Mouse (Mus musculus) heart, embryonic 16.5 days (tissue): Measurements from ENCODE around the gene Slitrk3. TPM values are rescaled to one million over a fixed set of nuclear protein-coding genes. Genes with fewer than 3 reads are reported as not detected.
"Not testable (repeated sequence)": the region's sequence is repeated elsewhere in the genome, so short reads cannot be mapped to it uniquely, and the experiment has no call there.

Source experiments
- ATAC-seq: fragments of 200-750 bp; cut with Nextera tagmentation; replicated peaks from 2 replicates; pipeline ENCODE4 v1.8.0; 2017; ENCODE audit warnings: moderate number of reproducible peaks; ENCODE audit not compliant: insufficient read depth, low FRiP score; ENCODE audit errors: extremely low read depth
- H3K27ac ChIP-seq: fragments of 300-500 bp; sonication (generic); 2 replicates; pipeline ENCODE4 v1.5.1; 2014; ENCODE audit warnings: mild to moderate bottlenecking, low read length, control low read depth, moderate library complexity
- H3K27me3 ChIP-seq: fragments of 300-500 bp; sonication (generic); 2 replicates; pipeline ENCODE4 v1.6.1; 2014; ENCODE audit warnings: low read length, mixed read lengths; ENCODE audit not compliant: control insufficient read depth, insufficient read depth
- H3K36me3 ChIP-seq: fragments of 300-500 bp; sonication (generic); 2 replicates; pipeline ENCODE4 v1.6.1; 2014; ENCODE audit not compliant: control insufficient read depth, insufficient read depth
- H3K4me1 ChIP-seq: fragments of 300-500 bp; sonication (generic); 2 replicates; pipeline ENCODE4 v1.6.1; 2014; ENCODE audit warnings: low read length, mixed read lengths; ENCODE audit not compliant: control insufficient read depth, insufficient read depth
- H3K4me2 ChIP-seq: fragments of 300-500 bp; sonication (generic); 2 replicates; pipeline ENCODE4 v1.6.1; 2014; ENCODE audit warnings: low read depth, mild to moderate bottlenecking, control low read depth, low read length
- H3K4me3 ChIP-seq: fragments of 300-500 bp; sonication (generic); 2 replicates; pipeline ENCODE4 v1.5.1; 2014; ENCODE audit warnings: mild to moderate bottlenecking, control low read depth, low read length
- H3K9ac ChIP-seq: fragments of 300-500 bp; sonication (generic); 2 replicates; pipeline ENCODE4 v1.6.1; 2014; ENCODE audit warnings: low read length, control low read depth
- H3K9me3 ChIP-seq: fragments of 300-500 bp; sonication (generic); replicated peaks from 2 replicates; pipeline ENCODE4 v1.6.1; 2016; ENCODE audit warnings: low read length; ENCODE audit not compliant: control insufficient read depth
- WGBS: fragments of 180-500 bp; shearing (Covaris S2); extraction: QIAGEN DNeasy Blood & Tissue Kit; methylation state at CpG from one replicate; pipeline ENCODE4 v1.1.7; 2014; 5-methylcytosine and 5-hydroxymethylcytosine counted together
- polyA plus RNA-seq: library from polyadenylated mRNA; unstranded; fragments of >200 nt; fragmentation: Nextera tagmentation; extraction: Ambion mirVana; gene quantifications from 2 replicates; pipeline ENCODE4 v1.2.1, GENCODE M21; 2015

The Slitrk3 gene
- polyA plus RNA-seq: 0.09 and 0.15 TPM in 2 replicates

GRCm38 (mm10) chr3:73057197-73057811, at the start of gene Slitrk3:
Gene Slitrk3, minus strand, starts transcription at chr3:73057803.
- Histone ChIP-seq H3K27me3 (peaks cover 47% of the 10 kb centered on the region), H3K4me2 (peak within 1 kb of the TSS; percentile 78), H3K27ac (no peak within 1 kb of the TSS), H3K9me3 (no peaks in the 10 kb centered on the region), H3K9ac (no peak within 1 kb of the TSS), H3K4me3 (peak within 1 kb of the TSS; percentile 55), H3K4me1 (peaks cover 5% of the 10 kb centered on the region), H3K36me3 (no peaks in the 10 kb centered on the region)
- WGBS: under 1% methylated on average over 39 of the region's 44 CpGs
- no peak for ATAC-seq

- not testable (repeated sequence) for H3K4me1 ChIP-seq, H3K4me3 ChIP-seq, H3K9me3 ChIP-seq, H3K4me2 ChIP-seq, H3K27ac ChIP-seq, H3K9ac ChIP-seq, ATAC-seq, H3K36me3 ChIP-seq, H3K27me3 ChIP-seq
- 89% methylated on average over 2 of the region's 2 CpGs for whole genome bisulfite sequencing
These were observed 36.8 kb upstream of the Slitrk3 start for GRCm38 (mm10) chr3:73094445-73094844.

DNA sequence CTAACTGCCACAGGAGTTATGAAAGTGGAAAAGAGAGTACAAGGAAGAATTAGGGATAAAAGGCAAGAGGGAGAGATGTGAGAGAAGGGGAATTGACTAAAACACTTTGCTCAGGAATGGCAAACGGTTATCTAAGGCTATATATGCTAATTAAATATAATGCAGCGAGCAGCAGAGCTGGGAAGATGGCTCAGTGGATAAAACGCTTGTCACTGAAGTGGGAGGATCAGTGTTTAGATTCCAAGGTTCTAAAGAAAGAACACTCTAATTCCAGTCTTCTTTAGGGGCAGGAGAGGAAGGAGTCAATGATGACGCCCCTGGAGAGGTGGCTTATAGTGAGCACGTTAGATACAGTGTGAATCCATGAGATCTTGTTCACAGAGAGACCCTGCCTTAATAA, 27.0 kb upstream of the Slitrk3 start:
- H3K27ac ChIP-seq: no peak overlapping the region
- H3K27me3 ChIP-seq: no peaks in the 10 kb centered on the region
- no peaks in the 10 kb centered on the region for H3K4me1 ChIP-seq
- H3K36me3 ChIP-seq: no peaks in the 10 kb centered on the region
- H3K9ac ChIP-seq: no peak overlapping the region
- WGBS: 59% methylated on average over 5 of the region's 5 CpGs
- no peak overlapping the region for H3K4me3 ChIP-seq
- no peaks in the 10 kb centered on the region for H3K9me3 ChIP-seq
- no peak for ATAC-seq
- no peak overlapping the region for H3K4me2 ChIP-seq

- no peak overlapping the region for H3K9ac ChIP-seq
- WGBS: 10% methylated on average over 20 of the region's 20 CpGs
- no peaks in the 10 kb centered on the region for H3K9me3 ChIP-seq
- no peaks in the 10 kb centered on the region for H3K36me3 ChIP-seq
- no peak overlapping the region for H3K27ac ChIP-seq
- peak overlapping the region; percentile 33 for H3K4me3 ChIP-seq
- no peaks in the 10 kb centered on the region for H3K4me1 ChIP-seq
- ATAC-seq: no peak; the same call in 1 of the 2 replicates
- peak overlapping the region; percentile 57 for H3K4me2 ChIP-seq
- H3K27me3 ChIP-seq: peaks cover 19% of the 10 kb centered on the region
These were observed 8.5 kb upstream of the Slitrk3 start for GRCm38 (mm10) chr3:73065823-73066755.

- WGBS: 19% methylated on average over 4 of the region's 4 CpGs
- Histone ChIP-seq H3K4me3 (no peak overlapping the region), H3K36me3 (no peaks in the 10 kb centered on the region), H3K27ac (no peak overlapping the region), H3K4me1 (peaks cover 3% of the 10 kb centered on the region), H3K9ac (no peak overlapping the region), H3K27me3 (peaks cover 46% of the 10 kb centered on the region), H3K9me3 (no peaks in the 10 kb centered on the region), H3K4me2 (peak overlapping the region; percentile 78; the same call in 1 of the 2 replicates)
- ATAC-seq: no peak
These were observed 587 bp upstream of the Slitrk3 start for GRCm38 (mm10) chr3:73058190-73058589.

DNA sequence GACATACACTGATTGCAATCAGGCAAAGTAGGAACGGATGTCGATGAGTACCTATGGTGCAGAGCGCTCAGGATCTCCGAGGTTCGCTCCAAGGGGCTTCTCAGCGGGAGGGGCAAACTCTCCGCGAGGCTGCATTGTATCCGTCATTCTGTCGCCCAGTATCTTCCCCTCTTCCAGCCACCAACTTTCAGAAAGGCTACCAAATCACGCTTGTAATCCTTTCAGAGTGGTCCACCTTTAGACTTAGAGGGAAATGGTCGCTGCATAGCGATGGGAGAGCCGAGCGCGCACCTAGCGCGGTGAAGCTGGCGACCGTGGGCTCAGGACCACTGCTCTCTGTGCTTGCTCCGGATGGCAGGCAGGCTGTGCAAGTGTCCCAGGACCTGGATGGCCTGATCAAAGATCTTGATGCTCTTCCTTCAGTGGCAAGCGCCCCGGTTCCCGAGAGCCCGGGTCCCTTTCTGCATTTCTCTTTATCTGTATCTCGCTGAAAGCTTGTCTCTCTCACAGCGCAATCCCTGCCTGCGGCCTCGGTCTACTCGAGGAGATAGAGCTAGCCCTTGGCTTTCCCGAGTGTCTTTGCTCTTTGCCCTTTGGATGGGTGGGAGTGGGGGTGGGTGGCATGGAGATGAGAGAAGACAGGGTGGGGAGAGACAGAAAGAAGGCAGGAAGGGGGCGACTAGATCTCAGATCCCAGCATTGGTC, 959 bp downstream of the Slitrk3 start:
- H3K9me3 ChIP-seq: no peaks in the 10 kb centered on the region
- peaks cover 5% of the 10 kb centered on the region for H3K4me1 ChIP-seq
- no peaks in the 10 kb centered on the region for H3K36me3 ChIP-seq
- ATAC-seq: no peak
- peaks cover 46% of the 10 kb centered on the region for H3K27me3 ChIP-seq
- H3K9ac ChIP-seq: no peak overlapping the region
- H3K4me2 ChIP-seq: peak overlapping the region; percentile 78
- no peak overlapping the region for H3K27ac ChIP-seq
- H3K4me3 ChIP-seq: peak overlapping the region; percentile 55
- WGBS: under 1% methylated on average over 32 of the region's 32 CpGs

GRCm38 (mm10) chr3:73056044-73056438, 1.6 kb downstream of the Slitrk3 start:
- H3K27ac ChIP-seq: no peak overlapping the region
- no peak overlapping the region for H3K4me3 ChIP-seq
- H3K9ac ChIP-seq: no peak overlapping the region
- peaks cover 44% of the 10 kb centered on the region for H3K27me3 ChIP-seq
- H3K4me1 ChIP-seq: peaks cover 5% of the 10 kb centered on the region
- H3K9me3 ChIP-seq: no peaks in the 10 kb centered on the region
- no peak overlapping the region for H3K4me2 ChIP-seq
- no peak for ATAC-seq
- H3K36me3 ChIP-seq: no peaks in the 10 kb centered on the region
- WGBS: 45% methylated on average over 5 of the region's 5 CpGs

DNA sequence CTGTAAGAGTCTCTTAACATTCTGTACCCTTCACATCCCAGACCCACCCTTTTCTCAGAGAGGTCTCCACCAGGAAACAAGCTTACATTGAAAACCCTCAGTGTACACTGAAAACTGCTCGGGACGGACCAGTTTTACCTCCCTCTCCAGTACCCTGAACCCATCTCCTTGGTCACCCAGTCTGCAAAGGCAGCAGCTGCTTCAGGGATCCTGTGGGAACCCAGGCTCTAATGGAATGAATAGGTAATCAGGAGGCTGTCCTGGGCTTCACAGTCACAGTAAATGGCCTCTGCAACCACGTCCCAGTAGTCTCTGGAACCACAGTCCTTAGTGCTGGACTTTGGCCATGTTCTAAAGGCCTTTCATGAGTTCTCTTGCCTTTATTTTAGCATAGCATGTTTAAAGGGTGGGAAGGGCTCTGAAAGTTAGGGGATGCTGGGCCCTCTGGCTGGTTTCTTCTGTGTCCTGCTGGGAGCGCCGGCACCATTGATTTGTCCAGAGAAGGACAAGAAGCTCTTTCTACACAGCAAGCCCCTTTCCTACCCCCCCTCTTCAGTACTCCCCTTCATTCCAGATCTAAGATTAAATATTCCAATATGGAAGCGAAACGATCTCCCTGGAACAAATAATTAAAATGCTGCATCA, 2.1 kb downstream of the Slitrk3 start:
- Histone ChIP-seq H3K4me2 (no peak overlapping the region), H3K36me3 (no peaks in the 10 kb centered on the region), H3K27me3 (peaks cover 44% of the 10 kb centered on the region), H3K9ac (no peak overlapping the region), H3K9me3 (no peaks in the 10 kb centered on the region), H3K27ac (no peak overlapping the region), H3K4me1 (peaks cover 5% of the 10 kb centered on the region), H3K4me3 (no peak overlapping the region)
- ATAC-seq: no peak
- 42% methylated on average over 7 of the region's 7 CpGs for WGBS
